Mouse (Mus musculus) layer of hippocampus, adult 9-11 months (tissue): Measurements from ENCODE around the gene D10Wsu102e.
"Not testable (repeated sequence)": the region's sequence is repeated elsewhere in the genome, so short reads cannot be mapped to it uniquely, and the experiment has no call there.

Experiments
- DNase-seq: peaks from one replicate; pipeline ENCODE4 v3.0.0; 2022

D10Wsu102e gene

DNA sequence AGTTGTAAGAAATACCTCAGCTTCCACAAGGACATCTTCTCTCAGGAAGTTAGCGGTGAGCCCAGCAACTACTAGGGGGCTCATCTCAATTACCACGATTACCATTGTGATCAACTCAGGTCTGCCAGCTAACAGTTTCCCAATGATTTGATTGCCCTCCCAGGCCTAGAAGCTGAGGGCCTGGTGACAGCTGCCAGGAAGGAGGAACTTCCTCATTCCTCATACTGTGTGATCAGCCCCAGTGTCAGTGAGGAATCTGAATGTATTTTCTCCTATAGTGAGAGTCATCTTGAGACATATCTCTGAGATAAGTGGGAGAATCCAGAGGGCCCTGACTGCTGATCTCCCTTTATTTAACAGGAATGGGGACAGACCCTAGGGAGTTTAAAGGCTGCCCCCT lies 37.3 kb downstream of the D10Wsu102e start:
- no peak for DNase-seq

DNA sequence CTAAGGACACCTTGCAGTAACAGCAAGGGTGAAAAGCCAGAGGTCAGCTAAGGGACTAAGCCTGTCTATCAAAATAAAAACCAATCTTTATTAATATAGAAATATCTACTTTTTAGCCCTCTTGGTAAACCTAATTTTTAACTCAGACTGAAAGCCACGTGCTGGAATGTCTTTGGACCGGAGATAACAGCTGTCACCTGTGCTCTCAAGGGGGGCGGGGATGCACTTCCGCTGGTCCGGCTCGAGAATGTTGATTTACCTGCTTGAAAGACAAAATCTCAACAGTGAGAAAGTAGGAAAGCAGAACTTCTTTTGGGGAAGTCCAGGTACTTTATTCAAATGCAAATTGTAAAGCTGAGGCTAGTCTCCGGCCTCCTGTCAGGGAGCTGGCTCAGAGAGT lies 40.9 kb downstream of the D10Wsu102e start:
- not testable (repeated sequence) for DNase-seq

DNA sequence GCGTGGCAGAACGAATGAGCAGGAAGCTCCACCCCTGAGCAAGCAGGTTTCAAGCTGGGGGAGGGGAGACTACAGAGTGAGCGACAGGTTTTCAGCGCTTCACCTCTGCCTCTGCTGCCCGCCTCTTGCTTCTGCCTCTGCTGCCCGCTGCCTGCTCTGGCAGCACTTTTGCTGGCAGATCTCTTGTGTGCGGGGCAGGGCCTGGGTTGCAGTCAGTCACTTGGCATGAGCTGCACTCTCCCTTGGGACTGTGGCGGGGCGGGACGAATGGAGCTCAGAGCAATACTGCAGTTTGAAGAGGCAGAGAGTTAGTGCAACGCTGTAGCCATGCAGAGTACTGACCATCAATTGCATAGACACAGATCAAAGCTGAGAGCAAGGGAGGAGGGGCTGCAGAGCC lies 45.0 kb downstream of the D10Wsu102e start:
- DNase-seq, result no peak

DNA sequence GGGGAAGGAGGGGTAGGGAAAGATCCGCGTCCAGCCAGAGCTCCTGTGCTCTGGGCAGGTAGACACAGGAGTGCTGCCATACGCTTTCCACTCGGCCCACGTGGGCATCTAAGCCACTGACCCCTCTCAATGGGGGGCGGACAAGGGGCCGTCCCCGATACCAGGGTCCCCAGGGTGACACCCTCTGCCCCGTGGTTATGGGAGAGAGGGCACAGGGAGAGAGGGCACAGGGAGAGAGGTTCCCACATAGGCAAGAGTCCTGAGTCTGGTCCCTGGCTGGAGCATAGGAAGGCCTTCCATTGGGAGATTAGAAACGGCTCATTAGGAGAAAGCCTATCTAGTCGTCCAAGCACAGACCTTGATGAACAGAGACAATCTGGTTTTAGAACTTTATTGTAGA lies 45.7 kb downstream of the D10Wsu102e start:
- no peak for DNase-seq

DNA sequence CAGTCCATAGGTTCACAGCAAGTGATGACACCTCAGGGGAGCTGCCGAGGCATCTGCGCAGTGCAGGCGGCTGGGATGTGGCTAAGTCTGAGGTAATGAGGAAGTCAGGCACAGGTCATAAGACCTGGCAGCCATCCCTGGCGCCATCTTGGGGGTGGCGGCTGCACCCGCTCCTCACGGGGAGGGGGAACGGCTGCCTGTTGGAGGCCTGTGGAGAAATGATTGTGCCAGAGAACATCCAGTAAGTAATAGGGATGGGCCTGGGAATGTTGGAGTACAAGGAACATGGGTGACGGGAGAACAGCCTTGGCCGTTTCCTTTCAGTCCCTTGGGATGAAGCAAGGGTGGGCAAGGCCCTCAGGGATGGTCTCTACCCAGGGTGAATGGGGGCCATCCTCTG lies 47.1 kb downstream of the D10Wsu102e start:
- no peak for DNase-seq

DNA sequence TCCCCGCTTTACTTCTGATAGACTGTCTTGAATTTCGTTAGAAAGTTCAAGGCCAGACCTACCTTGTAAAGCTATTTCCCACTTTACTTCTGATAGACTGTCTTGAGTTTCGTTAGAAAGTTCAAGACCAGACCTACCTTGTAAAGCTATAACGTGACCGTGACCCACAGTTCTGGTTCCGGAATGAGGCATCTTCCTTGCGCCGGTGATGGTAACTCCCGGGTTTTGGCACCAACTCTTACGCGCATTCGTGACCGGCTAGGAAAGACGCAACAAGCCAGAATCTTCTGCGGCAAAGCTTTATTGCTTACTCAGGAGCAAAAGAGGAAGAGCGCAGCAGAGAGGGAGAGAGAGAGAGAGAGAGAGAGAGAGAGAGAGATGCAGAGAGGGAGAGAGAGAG lies 58.4 kb downstream of the D10Wsu102e start:
- DNase-seq, result not testable (repeated sequence)

DNA sequence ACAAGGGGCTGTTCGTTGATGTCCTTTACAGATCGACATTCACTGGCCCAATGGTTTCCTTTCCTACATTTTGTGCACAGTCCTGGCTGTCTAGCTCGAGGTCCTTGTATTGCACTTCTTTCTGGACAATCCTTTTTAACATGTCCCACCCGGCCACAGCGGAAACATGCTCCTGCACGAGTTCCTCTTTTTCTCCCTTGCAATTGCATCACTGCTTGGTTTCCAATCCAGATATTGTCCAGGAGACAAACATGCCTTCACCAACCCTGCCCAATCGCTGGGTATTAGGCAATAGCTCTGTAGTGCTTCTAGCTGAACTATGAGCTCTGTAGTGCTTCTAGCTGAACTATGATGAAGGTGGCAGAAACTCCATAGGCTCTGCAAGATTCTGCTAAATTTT lies 88.6 kb downstream of the D10Wsu102e start:
- no peak for DNase-seq

DNA sequence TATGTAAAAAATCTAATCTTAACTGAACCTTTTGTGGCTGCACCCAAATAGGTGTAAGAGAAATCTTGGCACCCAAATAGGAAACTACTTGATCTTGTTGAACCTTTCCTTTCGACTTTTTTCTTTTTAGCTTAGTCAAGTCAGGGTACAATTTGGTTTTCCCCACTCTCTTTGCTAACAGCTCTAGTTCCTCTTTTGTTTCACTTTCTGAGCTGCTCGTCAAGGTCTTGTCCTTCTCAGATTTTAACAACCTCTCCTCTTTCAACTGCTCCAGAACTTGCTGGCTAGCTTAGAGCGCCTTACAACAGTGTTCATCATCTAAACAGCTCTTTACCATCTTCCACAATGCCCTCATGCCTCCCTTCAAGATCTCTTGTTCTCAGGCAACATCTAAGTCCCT lies 97.5 kb downstream of the D10Wsu102e start:
- no peak for DNase-seq

DNA sequence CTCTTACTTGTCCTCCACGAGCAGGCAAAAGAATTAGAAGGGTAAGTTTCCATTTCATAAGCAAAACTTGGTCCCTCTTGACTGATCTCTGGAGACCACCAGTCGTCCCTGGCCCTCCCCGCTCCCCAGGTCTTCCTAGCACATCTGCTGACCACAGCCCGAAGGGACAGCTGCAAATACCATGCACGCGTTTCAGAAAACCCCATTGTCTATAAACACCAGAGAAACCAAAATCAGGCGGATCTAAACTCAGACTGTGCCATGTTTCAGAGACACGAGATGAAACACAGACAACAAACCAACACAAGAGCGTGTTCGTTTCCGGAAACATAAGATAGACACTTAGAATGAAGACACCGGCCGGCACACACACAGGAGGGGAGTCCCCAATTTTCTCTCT lies 115.2 kb downstream of the D10Wsu102e start:
- no peak for DNase-seq

DNA sequence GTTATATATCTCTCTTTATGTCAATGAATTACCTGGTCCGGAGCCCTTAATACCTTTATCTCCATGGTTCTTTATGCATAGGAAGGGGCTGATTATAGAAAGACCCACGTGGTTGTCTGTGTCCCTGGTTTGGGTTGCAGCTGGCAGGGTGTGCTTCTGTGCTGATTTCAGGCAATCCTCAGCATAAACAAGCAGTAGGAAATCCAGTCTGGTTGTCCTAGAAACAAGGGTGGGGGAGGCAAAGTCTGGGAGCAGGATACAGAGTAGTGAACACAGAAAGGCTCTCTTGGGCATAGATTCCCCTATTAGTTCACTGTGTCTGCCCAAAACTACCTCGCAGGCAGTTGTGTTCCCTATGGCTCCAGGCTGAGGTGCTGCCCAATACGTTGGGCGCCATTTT lies 117.3 kb downstream of the D10Wsu102e start:
- DNase-seq, result peak; percentile 19

DNA sequence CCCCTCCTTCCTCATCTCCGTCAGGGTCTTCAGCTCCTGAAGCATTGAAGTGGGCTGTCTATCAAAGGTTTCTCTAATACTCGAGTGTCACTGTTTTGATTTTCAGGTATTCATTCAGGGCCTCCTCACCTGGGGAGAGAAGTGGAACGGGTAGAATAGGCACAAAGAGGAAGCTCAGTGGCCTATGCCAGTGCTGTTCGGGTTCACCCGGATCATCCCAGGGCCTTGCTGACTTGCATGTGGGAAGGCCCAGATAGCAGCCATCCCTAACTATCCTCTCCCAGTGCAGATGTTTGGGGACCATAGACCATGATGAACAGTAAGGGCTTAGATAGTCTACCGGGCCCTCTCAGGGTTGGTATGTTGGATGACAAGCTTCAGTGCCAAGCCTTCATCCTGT lies 130.5 kb downstream of the D10Wsu102e start:
- DNase-seq, result no peak

DNA sequence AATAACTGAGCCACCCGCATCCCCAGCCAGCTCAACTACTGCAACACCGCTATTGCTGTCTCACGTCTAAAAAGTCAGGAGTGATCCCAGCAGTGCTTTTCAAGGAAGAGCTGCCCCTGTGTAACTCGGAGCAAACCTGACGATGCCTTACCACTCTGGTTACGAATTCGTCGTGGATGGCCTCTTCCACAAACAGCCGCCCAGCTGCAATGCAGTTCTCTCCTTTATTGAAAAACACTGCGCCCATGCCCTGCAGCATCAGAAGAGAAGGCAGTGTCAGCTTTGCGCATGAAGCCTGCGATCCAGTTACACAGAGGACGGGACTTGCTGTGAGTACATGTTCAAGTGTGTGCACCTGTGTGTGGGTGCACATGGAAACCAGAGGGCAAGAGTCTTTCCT lies 137.3 kb downstream of the D10Wsu102e start:
- DNase-seq, result no peak

DNA sequence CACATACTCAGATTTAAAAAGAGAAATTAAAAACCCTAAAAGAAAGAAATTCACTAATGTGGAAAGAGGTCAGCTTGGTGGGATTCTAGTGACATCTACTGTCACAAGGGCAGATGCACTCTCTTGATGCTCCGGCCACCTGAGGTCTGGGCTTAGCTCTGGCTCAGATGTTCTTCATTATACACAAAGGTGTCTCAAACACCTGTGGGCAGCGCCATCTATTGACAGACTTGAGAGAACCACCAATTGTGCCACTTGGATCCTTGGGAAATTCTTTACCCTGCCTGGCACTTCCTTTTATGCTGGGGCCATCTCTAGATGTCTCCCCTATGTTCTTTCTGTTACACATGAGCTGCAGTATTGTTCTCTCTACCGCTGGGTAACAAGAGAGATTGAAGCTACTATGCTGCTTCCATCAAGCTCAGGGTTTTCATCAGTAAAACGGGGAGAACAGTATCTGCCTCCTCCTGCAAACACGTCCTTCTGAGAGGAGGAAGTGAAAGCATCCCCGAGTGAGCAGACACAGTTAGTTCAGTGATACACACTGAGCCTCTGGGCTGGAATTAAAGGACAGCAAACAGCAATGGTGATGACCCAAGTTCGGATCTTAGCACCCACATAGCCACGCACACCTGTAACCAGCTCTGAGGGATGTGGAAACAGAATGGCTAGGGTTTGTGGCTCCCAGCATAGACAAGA lies 149.1 kb downstream of the D10Wsu102e start:
- DNase-seq, result no peak

DNA sequence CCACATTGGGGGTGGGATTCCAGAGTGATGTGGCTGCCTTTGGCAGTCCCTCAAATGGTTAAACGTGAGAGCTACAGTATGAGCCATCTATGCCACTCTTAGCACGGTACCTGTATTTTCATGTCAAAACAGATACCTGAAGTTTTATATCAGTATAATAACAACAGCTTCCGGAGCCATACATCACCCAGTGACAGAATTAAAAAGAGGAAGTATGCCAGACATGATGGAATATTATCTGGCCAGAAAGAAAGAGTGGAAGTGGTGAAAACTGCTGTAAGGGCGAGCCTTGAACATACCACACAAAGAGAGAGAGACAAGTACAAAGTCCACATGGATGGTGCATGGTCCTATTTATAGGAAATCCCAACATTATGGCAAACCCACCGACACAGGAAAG lies 151.3 kb downstream of the D10Wsu102e start:
- no peak for DNase-seq

DNA sequence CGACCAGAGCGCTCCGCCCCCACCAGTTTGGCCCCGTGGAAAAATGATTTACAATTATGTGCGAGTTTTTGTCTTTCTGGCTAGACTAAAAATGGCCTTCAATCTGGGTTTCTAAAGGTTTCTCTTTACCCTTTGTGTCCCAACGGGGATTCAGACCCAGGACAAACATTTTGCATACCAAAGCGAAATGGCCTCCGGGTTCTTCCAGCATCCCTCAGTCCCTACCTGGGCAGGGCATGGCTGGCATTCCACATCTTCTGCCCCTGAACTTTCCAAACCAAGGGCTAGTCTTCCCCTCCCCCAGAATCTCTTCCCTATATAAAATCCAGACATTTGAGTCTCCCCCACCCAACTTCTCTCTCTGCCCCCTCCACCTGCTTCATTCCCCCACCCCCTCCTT lies 153.7 kb downstream of the D10Wsu102e start:
- DNase-seq, result no peak

DNA sequence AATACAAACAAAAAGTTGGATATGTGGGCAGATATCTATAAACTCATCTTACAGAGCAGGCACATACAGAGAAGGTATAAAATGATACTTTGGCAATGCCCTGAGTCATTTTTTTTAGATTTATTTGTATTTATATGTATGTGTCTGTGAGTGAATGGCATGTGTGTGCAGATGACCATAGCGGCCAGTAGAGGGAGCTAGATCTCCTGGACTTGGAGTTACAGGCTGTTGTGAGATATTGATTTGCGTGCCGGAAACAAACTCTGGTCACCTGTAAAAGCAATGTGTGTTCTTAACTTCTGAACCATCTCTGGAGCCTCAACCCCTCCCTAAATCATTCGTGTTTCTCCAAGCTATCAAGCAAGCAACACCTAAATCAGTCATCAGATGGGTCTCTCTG lies 161.0 kb downstream of the D10Wsu102e start:
- no peak for DNase-seq

DNA sequence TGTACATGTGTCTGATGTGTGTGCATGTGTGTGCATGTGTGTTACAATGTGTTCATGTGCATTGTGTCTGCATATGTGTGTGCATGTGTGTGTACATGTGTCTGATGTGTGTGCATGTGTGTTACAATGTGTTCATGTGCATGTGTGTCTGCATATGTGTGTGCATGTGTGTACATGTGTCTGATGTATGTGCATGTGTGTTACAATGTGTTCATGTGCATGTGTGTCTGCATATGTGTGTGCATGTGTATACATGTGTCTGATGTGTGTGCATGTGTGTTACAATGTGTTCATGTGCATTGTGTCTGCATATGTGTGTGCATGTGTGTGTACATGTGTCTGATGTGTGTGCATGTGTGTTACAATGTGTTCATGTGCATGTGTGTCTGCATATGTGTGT lies 164.2 kb downstream of the D10Wsu102e start:
- not testable (repeated sequence) for DNase-seq

DNA sequence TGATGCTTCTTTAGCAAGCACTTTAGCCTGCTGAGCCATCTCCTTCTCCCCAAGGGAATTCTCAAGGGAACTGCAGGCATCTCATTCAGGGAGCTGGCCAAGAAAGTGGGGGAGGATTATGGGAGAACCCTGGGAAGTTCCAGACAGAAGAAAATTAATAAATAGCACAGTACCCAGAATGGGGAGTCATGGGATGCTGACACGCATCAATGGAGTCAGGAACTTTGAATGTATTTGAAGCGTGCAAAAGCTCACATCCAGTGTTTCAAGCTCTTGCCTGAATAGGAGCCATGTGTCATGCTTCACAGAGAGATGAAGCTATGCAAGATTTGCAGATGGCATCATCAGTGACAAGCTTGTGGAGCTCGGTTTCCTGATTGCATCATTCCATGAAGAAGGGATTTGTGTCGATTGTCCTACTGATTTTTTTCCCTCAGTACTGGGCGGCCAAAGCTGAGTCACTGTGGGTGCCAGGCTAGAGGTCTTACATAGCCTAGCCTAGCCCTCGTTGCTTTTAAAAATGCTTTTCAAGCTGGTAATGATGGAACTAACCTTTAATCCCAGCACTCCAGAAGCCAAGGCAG lies 170.5 kb downstream of the D10Wsu102e start:
- no peak for DNase-seq

DNA sequence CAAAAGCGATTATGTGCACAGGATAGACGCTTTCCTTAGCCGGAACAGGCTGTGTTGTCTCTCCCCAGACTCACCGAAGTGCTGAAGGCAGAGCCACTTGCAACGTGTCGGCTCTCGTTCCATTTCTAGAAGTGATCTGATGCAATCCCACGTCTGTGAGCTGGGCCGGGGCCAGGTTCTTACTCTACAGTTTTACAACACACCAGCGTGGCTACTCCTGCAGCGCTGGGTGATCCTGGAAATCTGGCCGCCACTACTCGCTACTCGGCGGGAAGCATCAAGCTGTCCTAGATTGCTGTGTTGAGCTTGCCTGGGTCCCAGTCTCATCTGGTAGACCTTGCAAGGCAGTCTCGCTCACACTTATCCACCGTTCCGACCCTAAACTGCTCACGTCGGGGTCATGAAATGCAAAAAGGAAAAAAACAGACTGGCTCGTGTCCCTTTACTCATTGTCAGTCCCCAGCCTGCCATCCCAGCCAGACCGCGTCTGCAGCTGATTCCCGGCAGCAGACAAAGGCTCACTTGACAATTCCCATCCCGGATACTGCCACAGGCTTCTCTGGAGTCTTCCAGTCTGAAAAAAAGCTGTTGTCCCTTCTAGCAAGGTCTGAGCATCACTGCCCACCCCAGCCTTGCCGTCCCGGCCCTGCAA lies 173.4 kb downstream of the D10Wsu102e start:
- DNase-seq, result peak; percentile 51

DNA sequence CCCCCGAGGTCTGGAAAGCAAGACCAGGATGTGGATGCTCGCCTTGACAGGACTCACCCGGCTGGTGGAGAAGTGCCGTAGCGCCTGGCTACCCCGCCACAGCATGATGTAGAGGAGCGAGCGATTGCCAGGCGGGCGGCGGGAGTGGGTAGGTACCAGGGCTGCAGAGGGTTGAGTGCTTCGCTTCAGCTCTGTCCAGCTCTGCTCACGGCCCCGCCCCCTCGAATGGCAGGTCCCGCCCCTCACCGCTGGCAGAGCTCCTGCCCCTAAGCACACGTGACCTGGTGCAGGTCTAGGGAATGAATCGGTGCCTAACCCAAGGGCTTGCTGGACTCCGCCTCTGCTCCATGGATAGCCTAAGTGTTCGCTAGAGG lies 173.9 kb downstream of the D10Wsu102e start, which contains the start of gene Aldh1l2:
Gene Aldh1l2, minus strand, starts transcription at position 231 of the 374 bp plus-strand sequence.
- peak; percentile 71 for DNase-seq

DNA sequence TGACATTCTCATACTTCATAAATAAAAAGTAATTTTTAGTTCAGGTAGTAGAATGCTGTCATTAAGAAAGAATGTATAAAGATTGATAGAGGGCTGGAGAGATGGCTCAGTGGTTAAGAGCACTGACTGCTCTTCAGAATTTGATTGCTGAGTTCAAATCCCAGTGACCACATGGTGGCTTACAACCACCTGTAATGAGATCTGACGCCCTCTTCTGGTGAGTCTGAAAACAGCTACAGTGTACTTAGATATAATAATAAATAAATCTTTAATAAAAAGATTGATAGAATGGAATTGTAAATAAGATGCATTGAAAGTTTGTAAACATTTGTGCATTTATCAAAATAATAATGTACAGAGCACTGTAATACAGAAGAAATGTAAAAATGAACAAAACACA lies 176.4 kb downstream of the D10Wsu102e start:
- no peak for DNase-seq
